Mouse (Mus musculus) kidney, embryonic 14.5 days (tissue): Measurements from ENCODE around the gene Prtn3. TPM values are rescaled to one million over a fixed set of nuclear protein-coding genes. Genes with fewer than 3 reads are reported as not detected.

Experiments used
- ATAC-seq: fragments of 200-750 bp; cut with Nextera tagmentation; 2 replicates; pipeline ENCODE4 v1.8.0; 2017; ENCODE audit warnings: moderate number of reproducible peaks, mild to moderate bottlenecking, moderate TSS enrichment, moderate library complexity; ENCODE audit not compliant: low FRiP score, low TSS enrichment
- H3K27ac ChIP-seq: fragments of 300-500 bp; sonication (generic); 2 replicates; pipeline ENCODE4 v1.5.1; 2014; ENCODE audit warnings: low read depth, mild to moderate bottlenecking, low read length, moderate library complexity, mixed read lengths
- H3K27me3 ChIP-seq: fragments of 300-500 bp; sonication (generic); 2 replicates; pipeline ENCODE4 v1.6.1; 2014; ENCODE audit warnings: mild to moderate bottlenecking, low read length; ENCODE audit not compliant: control insufficient read depth, insufficient read depth
- H3K36me3 ChIP-seq: fragments of 300-500 bp; sonication (generic); 2 replicates; pipeline ENCODE4 v1.6.1; 2014; ENCODE audit warnings: low read length, mixed read lengths; ENCODE audit not compliant: control insufficient read depth, insufficient read depth
- H3K4me1 ChIP-seq: fragments of 300-500 bp; sonication (generic); 2 replicates; pipeline ENCODE4 v1.6.1; 2014; ENCODE audit warnings: low read length, mixed read lengths; ENCODE audit not compliant: control insufficient read depth, insufficient read depth
- H3K4me2 ChIP-seq: fragments of 300-500 bp; sonication (generic); replicated peaks from 2 replicates; pipeline ENCODE4 v1.6.1; 2014; ENCODE audit warnings: low read depth, mild to moderate bottlenecking, low read length
- H3K4me3 ChIP-seq: fragments of 300-500 bp; sonication (generic); 2 replicates; pipeline ENCODE4 v1.5.1; 2014; ENCODE audit warnings: mild to moderate bottlenecking, low read length
- H3K9ac ChIP-seq: fragments of 300-500 bp; sonication (generic); 2 replicates; pipeline ENCODE4 v1.6.1; 2014; ENCODE audit warnings: low read depth, mild to moderate bottlenecking, low read length, moderate library complexity
- H3K9me3 ChIP-seq: fragments of 300-500 bp; sonication (generic); 2 replicates; pipeline ENCODE4 v1.6.1; 2016; ENCODE audit warnings: low read length; ENCODE audit not compliant: control insufficient read depth
- WGBS: fragments of 180-500 bp; shearing (Covaris S2); extraction: QIAGEN DNeasy Blood & Tissue Kit; methylation state at CpG from one replicate; pipeline ENCODE4 v1.1.7; 2014; 5-methylcytosine and 5-hydroxymethylcytosine counted together
- polyA plus RNA-seq: library from polyadenylated mRNA; unstranded; fragments of >200 nt; fragmentation: Nextera tagmentation; extraction: Ambion mirVana; gene quantifications from 2 replicates; pipeline ENCODE4 v1.2.1, GENCODE M21; 2014

Gene Prtn3
- polyA plus RNA-seq, 1 experiment from 2014 or later, result 9.6 TPM

GRCm38 (mm10) chr10:79908167-79909091, 34.2 kb downstream of the Prtn3 start, which contains the start of gene Med16:
Gene Med16, minus strand, starts transcription at chr10:79908923.
- Histone ChIP-seq H3K4me2 (peak within 1 kb of the TSS; percentile 36), H3K9ac (peak within 1 kb of the TSS; percentile 89), H3K27ac (peak within 1 kb of the TSS; percentile 97), H3K9me3 (no peaks in the 10 kb centered on the region), H3K27me3 (no peaks in the 10 kb centered on the region), H3K4me1 (no peaks in the 10 kb centered on the region), H3K36me3 (peaks cover 53% of the 10 kb centered on the region), H3K4me3 (peak within 1 kb of the TSS; percentile 75)
- WGBS, result 1% methylated on average over 52 of the region's 52 CpGs
- peak; percentile 96 for ATAC-seq

- H3K27ac ChIP-seq, result peak overlapping the region; percentile 6; the same call in 1 of the 2 replicates
- H3K9ac ChIP-seq, result no peak overlapping the region; the same call in 1 of the 2 replicates
- H3K36me3 ChIP-seq, result peaks cover 47% of the 10 kb centered on the region
- no peaks in the 10 kb centered on the region for H3K9me3 ChIP-seq
- ATAC-seq, result peak; percentile 46; the same call in 1 of the 2 replicates
- H3K4me2 ChIP-seq, result peak overlapping the region; percentile 31
- H3K4me1 ChIP-seq, result 0 out of 2 replicates have a peak, but pooled peaks cover 3% of the 10 kb centered on the region
- WGBS, result 23% methylated on average over 14 of the region's 14 CpGs
- peak overlapping the region; percentile 75 for H3K4me3 ChIP-seq
- no peaks in the 10 kb centered on the region for H3K27me3 ChIP-seq
Observed at GRCm38 (mm10) chr10:79909092-79909922, 35.0 kb downstream of the Prtn3 start.

- Histone ChIP-seq H3K9ac (no peak within 1 kb of the TSS), H3K36me3 (peaks cover 36% of the 10 kb centered on the region), H3K27me3 (no peaks in the 10 kb centered on the region), H3K4me1 (0 out of 2 replicates have a peak, but pooled peaks cover 5% of the 10 kb centered on the region), H3K4me2 (no peak within 1 kb of the TSS), H3K4me3 (no peak within 1 kb of the TSS), H3K9me3 (no peaks in the 10 kb centered on the region), H3K27ac (peak within 1 kb of the TSS; percentile 6; the same call in 1 of the 2 replicates)
- WGBS, result 92% methylated on average over 4 of the region's 4 CpGs
- no peak for ATAC-seq
Observed at GRCm38 (mm10) chr10:79910556-79910955, 36.3 kb downstream of the Prtn3 start, which contains the start of gene Gm26602. Gene Gm26602, plus strand, starts transcription at chr10:79910856.

GRCm38 (mm10) chr10:79912412-79912811, 38.1 kb downstream of the Prtn3 start:
- no peaks in the 10 kb centered on the region for H3K9me3 ChIP-seq
- H3K36me3 ChIP-seq, result peaks cover 24% of the 10 kb centered on the region
- 69% methylated on average over 20 of the region's 20 CpGs for WGBS
- peaks cover 5% of the 10 kb centered on the region; the same call in 1 of the 2 replicates for H3K4me1 ChIP-seq
- H3K27ac ChIP-seq, result no peak overlapping the region
- no peak for ATAC-seq
- H3K27me3 ChIP-seq, result no peaks in the 10 kb centered on the region; the same call in 1 of the 2 replicates
- H3K9ac ChIP-seq, result no peak overlapping the region
- no peak overlapping the region for H3K4me2 ChIP-seq
- no peak overlapping the region for H3K4me3 ChIP-seq

GRCm38 (mm10) chr10:79914131-79914947, 40.1 kb downstream of the Prtn3 start:
- Histone ChIP-seq H3K4me3 (no peak overlapping the region), H3K36me3 (peaks cover 24% of the 10 kb centered on the region), H3K9ac (no peak overlapping the region), H3K27ac (no peak overlapping the region), H3K4me2 (no peak overlapping the region; the same call in 1 of the 2 replicates), H3K9me3 (no peaks in the 10 kb centered on the region), H3K4me1 (peaks cover 5% of the 10 kb centered on the region; the same call in 1 of the 2 replicates), H3K27me3 (peaks cover 19% of the 10 kb centered on the region)
- 77% methylated on average over 11 of the region's 11 CpGs for WGBS
- no peak for ATAC-seq

GRCm38 (mm10) chr10:79914948-79915596, 40.8 kb downstream of the Prtn3 start:
- Histone ChIP-seq H3K36me3 (peaks cover 24% of the 10 kb centered on the region), H3K27ac (no peak overlapping the region), H3K4me1 (peaks cover 10% of the 10 kb centered on the region; the same call in 1 of the 2 replicates), H3K27me3 (peaks cover 26% of the 10 kb centered on the region), H3K4me3 (no peak overlapping the region), H3K9me3 (no peaks in the 10 kb centered on the region), H3K4me2 (no peak overlapping the region; the same call in 1 of the 2 replicates), H3K9ac (no peak overlapping the region)
- ATAC-seq, result no peak
- 70% methylated on average over 7 of the region's 7 CpGs for WGBS

GRCm38 (mm10) chr10:79916081-79916480, 41.8 kb downstream of the Prtn3 start:
- peaks cover 17% of the 10 kb centered on the region for H3K36me3 ChIP-seq
- no peak overlapping the region for H3K27ac ChIP-seq
- H3K4me3 ChIP-seq, result peak overlapping the region; percentile 53
- peaks cover 19% of the 10 kb centered on the region for H3K4me1 ChIP-seq
- ATAC-seq, result no peak
- H3K27me3 ChIP-seq, result peaks cover 36% of the 10 kb centered on the region
- peak overlapping the region; percentile 85 for H3K9ac ChIP-seq
- WGBS, result 5% methylated on average over 8 of the region's 8 CpGs
- no peaks in the 10 kb centered on the region for H3K9me3 ChIP-seq
- H3K4me2 ChIP-seq, result peak overlapping the region; percentile 62
